Mouse (Mus musculus) neural tube, embryonic 13.5 days (tissue): ENCODE measurements around the gene Msh3. TPM values are rescaled to one million over a fixed set of nuclear protein-coding genes. Genes with fewer than 3 reads are reported as not detected.

Experiments used
- ATAC-seq: fragments of 200-750 bp; cut with Nextera tagmentation; 2 replicates; pipeline ENCODE4 v1.8.0; 2017; ENCODE audit warnings: low read depth, mild to moderate bottlenecking, moderate TSS enrichment, moderate library complexity
- H3K27ac ChIP-seq: fragments of 300-500 bp; sonication (generic); replicated peaks from 2 replicates; pipeline ENCODE4 v1.5.1; 2015; ENCODE audit warnings: moderate library complexity, mild to moderate bottlenecking, inconsistent platforms
- H3K27me3 ChIP-seq: fragments of 300-500 bp; sonication (generic); 2 replicates; pipeline ENCODE4 v1.6.1; 2015; ENCODE audit warnings: mild to moderate bottlenecking, inconsistent platforms
- H3K36me3 ChIP-seq: fragments of 300-500 bp; sonication (generic); 2 replicates; pipeline ENCODE4 v1.6.1; 2015; ENCODE audit warnings: mild to moderate bottlenecking, inconsistent platforms
- H3K4me1 ChIP-seq: fragments of 300-500 bp; sonication (generic); replicated peaks from 2 replicates; pipeline ENCODE4 v1.6.1; 2015; ENCODE audit warnings: inconsistent platforms
- H3K4me2 ChIP-seq: fragments of 300-500 bp; sonication (generic); 2 replicates; pipeline ENCODE4 v1.6.1; 2015; ENCODE audit warnings: inconsistent platforms, mild to moderate bottlenecking, moderate library complexity
- H3K4me3 ChIP-seq: fragments of 300-500 bp; sonication (generic); 2 replicates; pipeline ENCODE4 v1.5.1; 2015; ENCODE audit warnings: mild to moderate bottlenecking, inconsistent platforms
- H3K9ac ChIP-seq: fragments of 300-500 bp; sonication (generic); 2 replicates; pipeline ENCODE4 v1.6.1; 2015; ENCODE audit warnings: moderate library complexity, mild to moderate bottlenecking, inconsistent platforms
- H3K9me3 ChIP-seq: fragments of 300-500 bp; sonication (generic); 2 replicates; pipeline ENCODE4 v1.6.1; 2016; ENCODE audit warnings: inconsistent platforms
- WGBS: fragments of 180-500 bp; shearing (Covaris S2); methylation state at CpG from one replicate; pipeline ENCODE4 v1.1.7; 2015; 5-methylcytosine and 5-hydroxymethylcytosine counted together
- polyA plus RNA-seq: library from polyadenylated mRNA; unstranded; fragments of >200 nt; fragmentation: Nextera tagmentation; extraction: Ambion mirVana; gene quantifications from 2 replicates; pipeline ENCODE4 v1.2.1, GENCODE M21; 2015

Msh3 gene
- polyA plus RNA-seq, 1 experiment from 2014 or later, result 23.1 TPM

DNA sequence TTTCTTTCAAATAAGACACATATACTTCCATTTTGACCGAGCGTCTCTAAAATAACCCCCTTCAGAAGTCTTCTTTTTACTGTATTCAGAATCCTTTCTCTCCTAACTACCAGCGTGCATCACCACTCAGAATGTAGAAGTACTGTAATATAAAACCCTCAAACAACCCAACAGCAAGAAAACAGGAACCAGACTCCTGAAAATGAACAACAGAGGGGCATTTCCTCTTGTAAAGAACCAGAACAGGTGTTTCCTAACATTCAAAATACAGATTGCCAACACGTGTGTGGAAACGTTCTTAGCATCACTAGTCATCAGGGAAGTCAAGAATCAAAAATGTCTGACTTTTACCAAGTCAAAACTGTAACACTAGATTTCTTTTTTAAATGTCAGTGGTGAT is 34.0 kb downstream of the Msh3 start:
- H3K4me2 ChIP-seq, result no peak overlapping the region
- no peaks in the 10 kb centered on the region for H3K27me3 ChIP-seq
- WGBS, result 96% methylated on average over 5 of the region's 5 CpGs
- H3K27ac ChIP-seq, result no peak overlapping the region
- H3K9ac ChIP-seq, result no peak overlapping the region
- H3K36me3 ChIP-seq, result peaks cover 26% of the 10 kb centered on the region
- H3K4me1 ChIP-seq, result no peaks in the 10 kb centered on the region
- H3K4me3 ChIP-seq, result no peak overlapping the region
- ATAC-seq, result no peak
- no peaks in the 10 kb centered on the region for H3K9me3 ChIP-seq

DNA sequence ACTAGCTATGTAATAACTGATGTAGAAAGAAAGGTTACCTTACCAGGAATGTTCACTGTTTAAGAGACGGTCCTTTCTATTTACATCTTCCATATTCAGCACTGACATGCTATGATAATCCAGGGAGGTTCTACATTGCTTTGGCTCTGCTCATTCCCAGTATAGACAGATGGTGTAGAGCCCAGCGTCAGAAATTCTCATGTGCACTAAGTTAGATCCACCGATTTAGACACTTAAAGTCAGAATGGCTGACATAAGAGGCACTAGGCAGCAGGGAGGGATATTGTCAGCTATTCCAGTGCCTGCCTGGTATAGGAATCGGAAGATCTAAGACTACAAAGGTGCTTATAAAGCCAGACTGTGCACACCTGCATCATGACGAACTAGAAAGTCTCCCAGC is 40.2 kb downstream of the Msh3 start:
- peaks cover 24% of the 10 kb centered on the region for H3K36me3 ChIP-seq
- no peak overlapping the region for H3K27ac ChIP-seq
- no peaks in the 10 kb centered on the region for H3K27me3 ChIP-seq
- H3K9me3 ChIP-seq, result no peaks in the 10 kb centered on the region
- H3K4me1 ChIP-seq, result no peaks in the 10 kb centered on the region
- H3K4me2 ChIP-seq, result no peak overlapping the region
- H3K4me3 ChIP-seq, result no peak overlapping the region
- WGBS, result 94% methylated on average over 5 of the region's 5 CpGs
- H3K9ac ChIP-seq, result no peak overlapping the region
- no peak for ATAC-seq

DNA sequence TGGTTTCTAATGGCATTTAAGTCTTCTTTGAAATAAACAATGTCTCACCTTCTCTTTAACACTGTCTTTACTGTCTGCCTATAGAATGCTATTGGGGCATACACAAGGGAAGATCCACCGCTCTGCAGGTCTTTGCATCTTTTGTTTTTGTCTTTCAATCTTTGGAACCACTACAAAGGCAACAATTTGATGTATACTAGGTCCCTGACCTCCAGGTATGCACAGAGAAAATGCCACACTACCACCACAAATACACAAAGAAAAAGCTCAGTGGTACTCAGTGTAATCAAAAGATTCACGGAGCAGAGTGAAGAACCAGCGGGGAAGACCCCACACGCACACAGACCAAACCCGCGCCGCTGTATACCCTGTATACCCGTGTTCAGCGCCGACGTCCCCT is 49.1 kb downstream of the Msh3 start, which contains the start of gene Gm20379:
Gene Gm20379 (plus strand): TSS at position 301 of the 400 bp plus-strand sequence.
- no peak for ATAC-seq
- H3K36me3 ChIP-seq, result peaks cover 35% of the 10 kb centered on the region
- no peak within 1 kb of the TSS for H3K4me2 ChIP-seq
- no peak within 1 kb of the TSS for H3K4me3 ChIP-seq
- no peak within 1 kb of the TSS for H3K9ac ChIP-seq
- no peaks in the 10 kb centered on the region for H3K27me3 ChIP-seq
- 0 out of 2 replicates have a peak, but pooled peaks cover 6% of the 10 kb centered on the region for H3K4me1 ChIP-seq
- 97% methylated on average over 11 of the region's 11 CpGs for WGBS
- H3K9me3 ChIP-seq, result no peaks in the 10 kb centered on the region
- H3K27ac ChIP-seq, result no peak within 1 kb of the TSS

DNA sequence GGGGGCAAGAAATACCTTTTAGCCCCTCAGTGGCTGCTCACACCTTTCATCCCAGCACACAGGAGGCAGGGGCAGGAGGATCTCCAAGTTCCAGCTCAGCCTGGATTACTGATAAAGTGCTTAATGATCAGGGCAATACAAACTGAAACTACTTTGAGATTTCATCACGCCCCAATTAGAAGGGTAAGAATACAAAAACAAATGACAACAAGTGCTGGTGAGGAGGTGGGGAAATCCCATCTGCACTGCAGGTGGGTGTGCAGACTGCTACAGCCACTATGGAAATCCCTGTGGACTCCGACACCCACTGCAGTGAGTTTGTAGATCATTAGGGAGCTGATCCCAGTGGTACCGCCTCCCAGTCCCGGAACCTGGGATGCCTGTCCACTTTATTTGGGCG is 50.5 kb downstream of the Msh3 start:
- Histone ChIP-seq H3K27me3 (no peaks in the 10 kb centered on the region), H3K4me2 (no peak overlapping the region), H3K4me1 (0 out of 2 replicates have a peak, but pooled peaks cover 6% of the 10 kb centered on the region), H3K27ac (no peak overlapping the region), H3K36me3 (peaks cover 42% of the 10 kb centered on the region), H3K4me3 (no peak overlapping the region), H3K9me3 (no peaks in the 10 kb centered on the region), H3K9ac (no peak overlapping the region)
- WGBS, result 93% methylated on average over 5 of the region's 5 CpGs
- no peak for ATAC-seq

DNA sequence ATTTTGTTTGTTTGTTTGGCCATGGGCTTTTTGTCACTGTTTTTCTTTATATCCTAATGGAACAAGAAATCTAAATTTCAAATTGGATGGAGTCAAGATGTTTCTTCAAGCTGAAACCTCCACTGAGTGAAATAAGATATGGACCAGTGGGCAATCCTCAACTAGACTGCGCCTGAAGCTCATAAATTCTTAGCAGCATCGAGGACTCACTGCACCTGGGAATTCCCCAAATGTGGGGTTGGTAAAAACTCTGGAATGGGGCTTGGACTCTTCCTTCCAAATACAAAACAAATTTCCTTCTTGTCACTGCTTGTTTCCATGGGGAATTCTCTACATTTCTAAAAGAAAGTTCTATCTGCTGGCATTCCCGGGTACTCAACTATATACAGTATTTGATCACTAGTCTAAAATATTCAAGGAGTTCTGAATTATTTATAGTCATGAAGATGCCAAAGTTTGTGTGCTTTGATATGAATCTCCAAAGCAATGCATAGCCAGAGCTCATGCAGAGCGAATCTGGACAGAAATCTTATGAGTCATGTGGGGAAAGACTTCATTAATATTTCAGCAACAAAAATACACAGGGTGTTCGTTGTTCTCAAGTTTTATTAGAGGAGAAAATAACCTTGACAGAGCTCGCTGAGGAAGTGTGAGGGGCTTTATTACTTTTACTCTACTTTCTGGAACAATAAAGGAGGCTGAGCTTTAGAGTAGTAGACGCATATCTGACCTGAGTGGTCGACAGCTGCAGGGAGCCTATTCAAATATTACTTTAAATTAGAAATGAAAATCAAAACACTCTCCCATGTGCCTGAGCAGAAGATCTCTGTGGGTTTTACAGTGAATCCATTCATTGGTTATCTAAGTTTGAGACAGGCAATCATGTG is 51.5 kb downstream of the Msh3 start:
- no peak for ATAC-seq
- H3K9me3 ChIP-seq, result no peaks in the 10 kb centered on the region
- H3K27me3 ChIP-seq, result no peaks in the 10 kb centered on the region
- no peak overlapping the region for H3K4me3 ChIP-seq
- no peak overlapping the region for H3K9ac ChIP-seq
- no peak overlapping the region for H3K4me2 ChIP-seq
- 0 out of 2 replicates have a peak, but pooled peaks cover 6% of the 10 kb centered on the region for H3K4me1 ChIP-seq
- H3K36me3 ChIP-seq, result peaks cover 40% of the 10 kb centered on the region
- no peak overlapping the region for H3K27ac ChIP-seq
- WGBS, result 65% methylated on average over 8 of the region's 8 CpGs

DNA sequence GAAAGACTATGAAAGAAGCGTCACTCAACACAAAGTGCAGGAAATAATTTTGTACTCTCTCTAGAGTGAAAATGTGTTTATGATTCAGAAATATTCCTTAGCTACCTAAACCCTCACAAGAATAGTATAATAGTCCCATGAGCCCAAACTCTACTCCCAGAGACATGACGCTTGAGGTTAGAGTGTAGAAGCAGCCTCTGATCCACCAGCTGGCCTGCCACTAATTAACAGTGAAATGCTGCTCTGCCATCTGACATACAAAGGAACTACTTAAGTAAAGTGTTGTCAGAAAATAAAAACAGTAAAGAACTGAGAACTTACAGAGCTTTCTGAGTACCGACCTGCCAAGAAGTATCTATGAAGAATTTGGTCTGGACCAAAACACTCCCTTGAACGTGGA is 52.3 kb downstream of the Msh3 start:
- no peak overlapping the region for H3K4me3 ChIP-seq
- no peak overlapping the region for H3K4me2 ChIP-seq
- H3K9me3 ChIP-seq, result no peaks in the 10 kb centered on the region
- WGBS, result 78% methylated on average over 4 of the region's 4 CpGs
- peaks cover 37% of the 10 kb centered on the region for H3K36me3 ChIP-seq
- no peaks in the 10 kb centered on the region for H3K27me3 ChIP-seq
- ATAC-seq, result no peak
- no peak overlapping the region for H3K27ac ChIP-seq
- no peak overlapping the region for H3K9ac ChIP-seq
- 0 out of 2 replicates have a peak, but pooled peaks cover 6% of the 10 kb centered on the region for H3K4me1 ChIP-seq

DNA sequence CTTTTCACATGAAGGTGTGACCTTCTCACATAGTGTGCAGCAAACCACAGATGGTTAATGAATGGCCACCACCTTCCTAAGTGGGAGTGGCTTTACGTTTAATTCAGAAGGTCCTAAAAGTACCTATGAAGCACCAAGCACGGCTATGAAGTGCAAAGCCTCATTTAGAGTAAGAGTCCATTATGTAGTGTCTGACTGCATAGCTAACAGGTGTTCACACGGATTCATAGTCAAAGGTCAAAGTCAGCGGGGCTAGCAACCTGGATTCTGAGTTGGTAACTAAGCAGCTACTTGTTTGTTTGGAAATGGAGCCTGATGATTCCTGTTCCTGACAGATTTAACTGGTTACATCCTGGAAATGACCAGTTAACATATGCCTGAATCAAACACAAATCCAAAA is 53.0 kb downstream of the Msh3 start:
- 0 out of 2 replicates have a peak, but pooled peaks cover 6% of the 10 kb centered on the region for H3K4me1 ChIP-seq
- H3K4me3 ChIP-seq, result no peak overlapping the region
- peaks cover 43% of the 10 kb centered on the region for H3K36me3 ChIP-seq
- 73% methylated on average over 4 of the region's 4 CpGs for WGBS
- no peak overlapping the region for H3K4me2 ChIP-seq
- H3K27me3 ChIP-seq, result no peaks in the 10 kb centered on the region
- H3K27ac ChIP-seq, result no peak overlapping the region
- ATAC-seq, result no peak
- H3K9me3 ChIP-seq, result no peaks in the 10 kb centered on the region
- H3K9ac ChIP-seq, result no peak overlapping the region

DNA sequence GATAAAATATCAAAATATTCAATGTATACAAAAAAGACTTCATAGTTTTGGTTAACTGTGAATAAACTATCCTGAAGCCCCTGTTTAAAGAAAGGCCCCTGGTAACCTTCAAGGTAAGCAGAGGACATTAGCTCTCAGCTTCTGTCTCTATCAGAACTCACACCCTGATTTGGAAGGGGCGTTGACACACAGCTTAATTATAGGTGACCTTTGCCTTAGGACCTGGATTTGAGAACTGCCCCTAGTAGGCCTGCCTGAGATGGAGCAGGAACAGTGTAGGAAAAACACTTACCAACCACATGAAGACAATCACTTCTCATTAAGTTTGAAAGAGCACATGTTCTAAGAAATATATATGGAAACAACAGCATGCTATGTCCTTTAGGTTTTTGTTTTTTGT is 55.3 kb downstream of the Msh3 start:
- no peak for ATAC-seq
- no peak overlapping the region for H3K4me2 ChIP-seq
- WGBS, result 94% methylated on average over 1 of the region's 1 CpGs

DNA sequence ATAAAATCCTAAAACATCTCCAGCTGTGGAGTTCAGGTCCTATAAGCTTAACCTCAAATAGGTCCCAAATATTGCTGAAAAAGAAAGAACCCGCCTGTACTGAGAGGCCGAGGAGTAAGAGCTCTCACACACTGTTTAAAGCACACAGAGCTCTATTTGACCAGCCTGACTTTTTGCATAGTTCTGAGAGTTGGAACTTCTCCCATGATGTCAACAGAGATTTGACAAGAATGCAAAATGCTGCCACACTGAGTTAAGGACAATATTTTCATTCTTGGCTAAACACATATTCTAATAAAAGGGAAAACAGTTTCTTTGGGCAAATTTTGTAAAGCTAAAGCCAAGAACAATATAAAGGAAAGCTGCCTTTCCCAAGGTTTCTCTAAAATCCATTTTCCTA is 57.8 kb downstream of the Msh3 start:
- WGBS, result 88% methylated on average over 2 of the region's 2 CpGs
- no peak overlapping the region for H3K27ac ChIP-seq
- H3K36me3 ChIP-seq, result peaks cover 39% of the 10 kb centered on the region
- H3K27me3 ChIP-seq, result no peaks in the 10 kb centered on the region
- no peaks in the 10 kb centered on the region for H3K9me3 ChIP-seq
- H3K4me2 ChIP-seq, result no peak overlapping the region
- no peak for ATAC-seq
- H3K9ac ChIP-seq, result no peak overlapping the region
- no peaks in the 10 kb centered on the region for H3K4me1 ChIP-seq
- H3K4me3 ChIP-seq, result no peak overlapping the region

More for the DNA sequence above, 55.3 kb downstream of the Msh3 start:
- no peaks in the 10 kb centered on the region for H3K9me3 ChIP-seq
- no peak overlapping the region for H3K9ac ChIP-seq
- no peak overlapping the region for H3K4me3 ChIP-seq
- H3K27me3 ChIP-seq, result no peaks in the 10 kb centered on the region
- H3K27ac ChIP-seq, result no peak overlapping the region
- H3K4me1 ChIP-seq, result 0 out of 2 replicates have a peak, but pooled peaks cover 6% of the 10 kb centered on the region
- peaks cover 41% of the 10 kb centered on the region for H3K36me3 ChIP-seq

DNA sequence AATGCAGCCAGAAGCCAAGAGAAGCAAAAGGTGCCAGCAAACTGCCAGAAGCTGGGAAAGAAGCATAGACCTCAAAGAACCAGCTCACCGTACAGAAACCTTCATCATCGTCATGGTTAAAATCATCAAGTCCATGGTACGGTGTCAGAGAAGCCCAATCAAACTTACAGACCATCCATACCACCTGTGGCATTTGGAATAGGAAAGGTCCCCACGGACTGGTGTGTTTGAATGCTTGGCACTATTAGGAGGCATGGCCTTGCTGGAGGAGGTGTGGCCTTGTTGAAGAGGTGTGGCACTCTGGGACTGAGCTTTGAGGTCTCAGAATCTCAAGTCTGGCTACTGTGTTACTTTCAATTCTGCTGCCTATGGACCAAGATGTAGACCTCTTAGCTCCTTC is 58.3 kb downstream of the Msh3 start:
- ATAC-seq, result no peak
- Histone ChIP-seq H3K4me1 (no peaks in the 10 kb centered on the region), H3K36me3 (peaks cover 39% of the 10 kb centered on the region), H3K4me3 (no peak overlapping the region), H3K27ac (no peak overlapping the region), H3K27me3 (no peaks in the 10 kb centered on the region), H3K9ac (no peak overlapping the region), H3K4me2 (no peak overlapping the region), H3K9me3 (no peaks in the 10 kb centered on the region)
- WGBS, result 98% methylated on average over 4 of the region's 4 CpGs

DNA sequence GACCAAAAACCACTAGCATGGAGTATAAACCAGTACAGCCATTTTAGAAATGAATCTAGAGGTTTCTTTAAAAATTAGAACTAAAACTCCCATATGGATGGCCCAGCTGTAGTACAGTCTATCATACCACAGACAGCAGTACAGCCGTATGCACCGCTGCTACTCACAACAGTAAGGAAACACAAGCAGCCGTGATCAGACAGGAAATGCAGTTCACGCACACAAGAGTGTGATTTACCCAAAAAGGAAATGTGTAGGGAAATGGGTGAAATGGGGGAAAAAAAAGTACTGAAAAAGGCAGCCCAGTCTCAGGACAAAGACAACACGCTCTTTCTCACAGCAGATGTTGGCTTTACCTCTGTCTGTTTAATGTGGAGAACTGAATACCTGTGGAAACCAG is 60.9 kb downstream of the Msh3 start:
- no peaks in the 10 kb centered on the region for H3K9me3 ChIP-seq
- H3K9ac ChIP-seq, result no peak overlapping the region
- H3K27me3 ChIP-seq, result no peaks in the 10 kb centered on the region
- H3K4me2 ChIP-seq, result no peak overlapping the region
- H3K36me3 ChIP-seq, result peaks cover 35% of the 10 kb centered on the region
- H3K4me1 ChIP-seq, result no peaks in the 10 kb centered on the region
- H3K4me3 ChIP-seq, result no peak overlapping the region
- H3K27ac ChIP-seq, result no peak overlapping the region
- ATAC-seq, result no peak
- WGBS, result 83% methylated on average over 5 of the region's 5 CpGs

DNA sequence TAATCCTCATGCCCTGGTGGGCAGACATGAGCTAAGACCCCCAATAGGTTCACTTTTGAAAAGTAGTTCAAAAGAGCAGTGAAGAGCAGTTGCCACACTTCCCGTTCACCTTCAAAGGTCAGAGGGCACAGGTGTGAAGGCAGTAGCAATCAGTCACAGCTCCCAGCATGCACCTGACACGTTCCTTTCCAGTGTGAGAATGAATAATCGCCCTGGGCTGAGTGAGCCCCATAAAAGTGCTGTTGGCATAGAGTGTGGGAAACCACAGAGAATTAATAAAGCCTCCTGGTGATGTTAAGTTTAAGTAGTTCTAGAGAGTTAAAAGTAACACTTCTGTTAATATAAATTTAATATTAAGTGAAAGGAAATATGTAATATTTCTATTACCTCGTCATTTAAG is 63.2 kb downstream of the Msh3 start:
- ATAC-seq, result no peak
- no peak overlapping the region for H3K9ac ChIP-seq
- no peaks in the 10 kb centered on the region for H3K9me3 ChIP-seq

More for the DNA sequence above, 63.2 kb downstream of the Msh3 start:
- Histone ChIP-seq H3K36me3 (peaks cover 17% of the 10 kb centered on the region), H3K27ac (no peak overlapping the region), H3K4me2 (no peak overlapping the region), H3K4me3 (no peak overlapping the region), H3K4me1 (no peaks in the 10 kb centered on the region), H3K27me3 (no peaks in the 10 kb centered on the region)
- 51% methylated on average over 4 of the region's 4 CpGs for WGBS
